Mouse (Mus musculus): ENCODE measurements around the gene Scgn.

- TF ChIP-seq TAL1 (IDR thresholded peaks at IDR 0.05; ENCODE audit: low read length) = no peak
- no peak for TF ChIP-seq GATA1 (IDR thresholded peaks at IDR 0.05; ENCODE audit: low read length)
Measured at GRCm38 (mm10) chr13:23938699-23939098, 52.3 kb downstream of the Scgn start.
